Mouse (Mus musculus) heart, adult 2 months (tissue): ENCODE measurements around the gene Gps1.
"Not testable (repeated sequence)": the region's sequence is repeated elsewhere in the genome, so short reads cannot be mapped to it uniquely, and the experiment has no call there.

Source experiments
- CTCF ChIP-seq: fragments of 200-600 bp; IDR thresholded peaks from 2 replicates; pipeline ENCODE4 v1.8.1; 2022; ENCODE audit warnings: antibody characterized with exemption, mild to moderate bottlenecking, moderate library complexity
- EP300 ChIP-seq: fragments of 200-500 bp; IDR thresholded peaks from 2 replicates; pipeline ENCODE4 v1.6.1; 2011; ENCODE audit warnings: low read depth, low read length, control low read depth; ENCODE audit not compliant: insufficient read depth
- POLR2A ChIP-seq: fragments of 200-500 bp; IDR thresholded peaks from 2 replicates; pipeline ENCODE4 v1.6.1; 2011; ENCODE audit warnings: mild to moderate bottlenecking, low read depth, low read length, control low read depth; ENCODE audit not compliant: insufficient read depth

- not testable (repeated sequence) for TF ChIP-seq CTCF, POLR2A, EP300
Measured at GRCm38 (mm10) chr11:120788460-120788859, 4.4 kb downstream of the Gps1 start.
